ENCODE assay signal across 8 mouse cellular contexts in the genomic region with DNA sequence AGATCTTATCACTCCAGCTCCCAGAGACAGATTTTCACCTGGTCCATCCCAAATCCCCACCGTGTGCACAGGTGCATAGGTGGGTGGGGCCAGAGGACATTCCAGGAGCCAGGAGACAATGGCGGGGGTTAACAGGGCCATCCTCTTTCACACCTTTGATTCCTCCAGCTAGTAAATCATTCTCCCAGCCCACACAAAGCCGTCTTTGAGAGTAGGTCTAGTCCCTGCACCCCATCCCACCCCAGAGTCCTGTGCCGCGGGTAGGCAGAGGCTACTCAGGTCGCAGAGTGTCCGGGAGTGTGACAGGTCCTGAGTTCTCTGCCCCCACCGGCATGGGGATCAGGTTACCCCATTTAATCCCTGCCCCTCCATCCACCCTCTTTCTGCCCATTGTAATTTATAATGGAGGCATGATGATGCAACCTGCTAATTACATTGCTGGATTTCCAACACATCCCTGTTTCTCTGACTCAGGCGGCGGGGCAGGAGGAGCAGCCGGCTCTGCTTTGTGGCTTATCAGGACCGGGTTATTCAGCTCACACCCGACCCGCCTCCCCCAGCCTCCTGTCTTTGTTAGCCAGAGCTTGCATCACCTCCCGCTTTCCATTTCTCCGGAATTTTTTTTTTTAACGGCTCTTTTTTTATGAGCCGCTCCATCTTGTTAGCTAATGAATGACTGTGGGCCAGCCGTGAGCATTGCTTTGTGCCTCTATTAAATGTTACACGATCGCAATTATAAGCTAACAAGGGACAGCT.
DNase-seq lines count a peak whose midpoint lies in the region; ATAC-seq and TF ChIP-seq lines count a peak whose summit lies in the region.

No protein-coding gene starts in this region.

- no peaks in the 10 kb centered on the region for H3K36me3 ChIP-seq in heart, embryonic 10.5 days
- no peaks in the 10 kb centered on the region for H3K36me3 ChIP-seq in kidney, postnatal 0 days (ENCODE audit: insufficient read depth, low read length)
- H3K36me3 ChIP-seq in midbrain, embryonic 11.5 days (ENCODE audit: control insufficient read depth, insufficient read depth, low read length): no peaks in the 10 kb centered on the region

- H3K9ac ChIP-seq in kidney, postnatal 0 days (ENCODE audit: low read depth, low read length): no peak overlapping the region
- H3K9ac ChIP-seq in midbrain, embryonic 11.5 days (ENCODE audit: low read length): peak overlapping the region; percentile 51

- H3K27me3 ChIP-seq in heart, embryonic 10.5 days (ENCODE audit: insufficient read depth, poor library complexity, severe bottlenecking): peaks cover 58% of the 10 kb centered on the region
- H3K27me3 ChIP-seq in kidney, postnatal 0 days (ENCODE audit: insufficient read depth, low read length): no peaks in the 10 kb centered on the region
- H3K27me3 ChIP-seq in midbrain, embryonic 11.5 days (ENCODE audit: control insufficient read depth, insufficient read depth, low read length): 0 out of 2 replicates have a peak, but pooled peaks cover 2% of the 10 kb centered on the region

- peak overlapping the region; percentile 77 for H3K27ac ChIP-seq in heart, embryonic 10.5 days
- H3K27ac ChIP-seq in kidney, postnatal 0 days: no peak overlapping the region
- peak overlapping the region; percentile 45 for H3K27ac ChIP-seq in midbrain, embryonic 11.5 days (ENCODE audit: low read depth, low read length)

- H3K4me1 ChIP-seq in heart, embryonic 10.5 days: peaks cover 60% of the 10 kb centered on the region
- peaks cover 17% of the 10 kb centered on the region; the same call in 1 of the 2 replicates for H3K4me1 ChIP-seq in kidney, postnatal 0 days (replicated peaks; ENCODE audit: insufficient read depth, low read length)
- peaks cover 24% of the 10 kb centered on the region for H3K4me1 ChIP-seq in midbrain, embryonic 11.5 days (ENCODE audit: control insufficient read depth, insufficient read depth, low read length)

- 6% methylated on average over 21 of the region's 21 CpGs for WGBS in heart, embryonic 10.5 days
- WGBS in kidney, postnatal 0 days: 2% methylated on average over 21 of the region's 21 CpGs
- WGBS in midbrain, embryonic 11.5 days: 5% methylated on average over 21 of the region's 21 CpGs

- H3K4me3 ChIP-seq in heart, embryonic 10.5 days: peak overlapping the region; percentile 22; the same call in 1 of the 2 replicates
- no peak overlapping the region for H3K4me3 ChIP-seq in kidney, postnatal 0 days (replicated peaks; ENCODE audit: low read depth, low read length)
- H3K4me3 ChIP-seq in midbrain, embryonic 11.5 days (ENCODE audit: low read depth, low read length): no peak overlapping the region

- H3K4me2 ChIP-seq in kidney, postnatal 0 days (ENCODE audit: low read length): peak overlapping the region; percentile 16; the same call in 1 of the 2 replicates
- H3K4me2 ChIP-seq in midbrain, embryonic 11.5 days: peak overlapping the region; percentile 33

- DNase-seq in ovary, adult 18-20 months (ENCODE audit: low spot score): peak; percentile 25
- DNase-seq in ovary, postnatal 10 days (ENCODE audit: low spot score): no peak
- no peak for DNase-seq in heart, embryonic 10.5 days (ENCODE audit: low spot score)
- peak; percentile 59 for DNase-seq in kidney, postnatal 0 days (ENCODE audit: low spot score)
- peak; percentile 95 for DNase-seq in midbrain, embryonic 11.5 days (ENCODE audit: low spot score, missing footprints)
- DNase-seq in thymus, postnatal 0 days (ENCODE audit: low spot score): no peak
- no peak for DNase-seq in adrenal gland, postnatal 25 days
- no peak for DNase-seq in c-Kit-positive CD71-positive TER-119-positive erythroid progenitor cells, embryonic 14.5 days (ENCODE audit: low spot score)

- peaks cover 6% of the 10 kb centered on the region; the same call in 1 of the 2 replicates for H3K9me3 ChIP-seq in heart, embryonic 10.5 days
- H3K9me3 ChIP-seq in kidney, postnatal 0 days (replicated peaks; ENCODE audit: low read length): no peaks in the 10 kb centered on the region
- H3K9me3 ChIP-seq in midbrain, embryonic 11.5 days (ENCODE audit: control insufficient read depth, low read length): no peaks in the 10 kb centered on the region; the same call in 1 of the 2 replicates

- ATAC-seq in kidney, postnatal 0 days (replicated peaks; ENCODE audit: low FRiP score, low read depth): 0 out of 2 replicates have a peak, but pooled peaks have one; percentile 19
- peak; percentile 81 for ATAC-seq in midbrain, embryonic 11.5 days (ENCODE audit: low FRiP score)

- no peak for TF ChIP-seq CTCF in kidney, postnatal 0 days (IDR thresholded peaks at IDR 0.05; ENCODE audit: low read depth)

Comparison
In these comparisons a context has a peak if more than half of its experiments do, and no peak if none do; other contexts are left out.
1. DNase-seq: peak in ovary, adult 18-20 months (single experiment), kidney, postnatal 0 days (single experiment) and midbrain, embryonic 11.5 days (single experiment); none in ovary, postnatal 10 days (single experiment), heart, embryonic 10.5 days (single experiment), thymus, postnatal 0 days (single experiment), adrenal gland, postnatal 25 days (single experiment) and c-Kit-positive CD71-positive TER-119-positive erythroid progenitor cells, embryonic 14.5 days (single experiment).